Mouse (Mus musculus) spleen, postnatal 0 days (tissue): ENCODE measurements around the gene Ogdhl. TPM values are rescaled to one million over a fixed set of nuclear protein-coding genes. Genes with fewer than 3 reads are reported as not detected.

ENCODE experiments used
- polyA plus RNA-seq: library from polyadenylated mRNA; unstranded; fragments of >200 nt; fragmentation: Nextera tagmentation; extraction: Ambion mirVana; gene quantifications from 2 replicates; pipeline ENCODE4 v1.2.1, GENCODE M21; 2015

The Ogdhl gene
- 0.38 and 1.0 TPM in 2 replicates for polyA plus RNA-seq

DNA sequence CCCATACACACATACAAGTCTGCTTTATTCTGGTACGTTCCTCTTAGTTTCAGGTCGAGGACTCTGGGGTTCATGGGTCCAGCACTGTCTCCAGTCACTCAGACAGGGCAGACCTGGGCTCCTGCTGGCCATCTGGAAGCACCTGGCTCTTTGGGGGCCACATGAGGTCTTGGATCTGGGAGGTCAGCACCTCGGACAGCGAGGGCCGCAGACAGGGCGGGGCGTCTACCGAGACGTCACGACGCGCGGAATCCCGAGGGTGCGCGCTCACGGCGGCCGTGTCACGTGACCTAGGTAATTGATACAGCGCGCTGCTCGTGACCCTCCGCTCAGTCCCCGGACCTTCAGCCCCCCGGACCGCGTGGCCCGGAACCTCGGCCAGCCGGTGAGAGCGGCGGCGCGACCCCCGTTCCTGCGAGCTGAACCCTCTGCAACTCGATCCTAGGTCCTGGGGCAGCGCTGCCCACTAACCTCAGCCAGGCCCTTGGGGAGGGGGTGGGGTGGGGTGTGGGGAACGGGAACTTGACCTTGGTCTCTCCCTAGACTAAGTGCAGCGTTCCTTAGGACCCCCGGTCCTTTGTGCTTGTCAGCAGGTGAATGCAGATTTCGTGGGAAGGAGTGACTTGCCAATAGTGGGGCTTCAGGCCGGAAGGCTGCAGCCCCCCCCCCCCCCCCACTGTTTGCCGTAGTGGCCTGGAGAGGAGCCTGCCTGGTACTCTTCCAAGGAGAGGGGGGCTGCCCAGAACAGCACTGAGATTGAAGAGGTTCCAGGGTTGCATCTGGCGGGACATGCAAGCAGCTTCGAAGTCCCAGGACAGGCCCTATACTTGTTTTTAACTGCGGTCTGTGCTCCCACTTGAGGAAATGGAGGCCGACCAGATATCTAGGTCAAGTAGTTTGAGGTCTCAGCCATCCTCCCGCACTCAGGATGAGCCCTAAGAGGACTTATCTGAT, at the start of gene Ogdhl:
TSS of gene Ogdhl (plus strand) at position 288 of the 954 bp plus-strand sequence.

DNA sequence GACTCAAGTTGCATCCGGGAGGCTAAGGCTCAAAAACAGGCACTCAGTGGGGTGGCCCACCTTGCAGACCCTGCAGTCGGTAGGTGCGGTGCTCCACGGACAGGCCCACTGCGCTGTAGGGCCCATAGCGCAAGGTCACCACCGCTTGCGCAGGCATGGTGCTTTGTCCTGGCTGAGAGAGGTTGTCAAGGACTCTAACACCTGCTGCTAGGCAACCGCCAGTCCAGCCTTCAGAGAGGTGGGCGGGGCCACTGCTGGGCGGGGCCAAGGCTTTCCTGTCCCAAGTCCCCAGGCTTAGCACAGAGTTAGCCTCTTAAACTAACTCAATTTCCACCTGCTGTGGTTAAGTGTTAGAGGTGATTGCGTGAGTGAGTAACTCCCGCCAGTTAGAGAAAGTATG, 66.4 kb downstream of the Ogdhl start, which contains the start of gene 1700024G13Rik:
TSS of gene 1700024G13Rik (minus strand) at position 196 of the 400 bp plus-strand sequence.

Other genes with a start within 250 kb of the Ogdhl start
- gene Oxnad1, start 236.6 kb upstream of the Ogdhl start, polyA plus RNA-seq, result 16.1 and 16.9 TPM in 2 replicates
- 80.3 and 87.0 TPM in 2 replicates for gene Dph3, start 236.3 kb upstream of the Ogdhl start, polyA plus RNA-seq
- 0.91 and 1.2 TPM in 2 replicates for gene Msmb, start 180.0 kb upstream of the Ogdhl start, polyA plus RNA-seq
- gene Ncoa4, start 162.2 kb upstream of the Ogdhl start, polyA plus RNA-seq, result 171 and 184 TPM in 2 replicates
- 181 and 206 TPM in 2 replicates for gene Timm23, start 120.1 kb upstream of the Ogdhl start, polyA plus RNA-seq
- gene Parg, start 120.1 kb upstream of the Ogdhl start, polyA plus RNA-seq, result 14.2 and 16.3 TPM in 2 replicates
- gene 1700024G13Rik, start 66.4 kb downstream of the Ogdhl start, polyA plus RNA-seq, result not detected in 2 replicates
- gene Slc18a3, start 142.8 kb downstream of the Ogdhl start, polyA plus RNA-seq, result not detected in 2 replicates
- gene Chat, start 144.0 kb downstream of the Ogdhl start, polyA plus RNA-seq, result not detected in 2 replicates
- 9.0 and 11.8 TPM in 2 replicates for gene Ercc6, start 191.5 kb downstream of the Ogdhl start, polyA plus RNA-seq